Mouse (Mus musculus) megakaryocyte, embryonic 14.5 days (primary cell): Measurements from ENCODE around the gene Cdh9. TPM values are rescaled to one million over a fixed set of nuclear protein-coding genes. Genes with fewer than 3 reads are reported as not detected.

Experiments used
- H3K27me3 ChIP-seq: replicated peaks from 2 replicates; pipeline ENCODE3; 2012; ENCODE audit warnings: inconsistent platforms
- H3K36me3 ChIP-seq: replicated peaks from 2 replicates; pipeline ENCODE3; 2012; ENCODE audit warnings: low read length, inconsistent platforms, mixed read lengths
- H3K4me1 ChIP-seq: 2 replicates; pipeline ENCODE4 v1.6.1; 2012; ENCODE audit warnings: inconsistent platforms
- H3K4me3 ChIP-seq: replicated peaks from 2 replicates; pipeline ENCODE3; 2012; ENCODE audit warnings: moderate library complexity, mild to moderate bottlenecking, inconsistent platforms
- H3K9me3 ChIP-seq: 2 replicates; pipeline ENCODE4 v1.6.1; 2012; ENCODE audit warnings: inconsistent platforms
- FLI1 ChIP-seq: IDR thresholded peaks from 2 replicates; pipeline ENCODE4 v1.6.1; 2012; ENCODE audit warnings: low read length, inconsistent platforms, mixed read lengths
- GATA1 ChIP-seq: IDR thresholded peaks from 3 replicates; pipeline ENCODE4 v1.6.1; 2012; ENCODE audit warnings: mixed read lengths, low read length, inconsistent platforms, borderline replicate concordance
- polyA plus RNA-seq: library from polyadenylated mRNA; stranded (reverse); fragments of >175 nt; gene quantifications from 2 replicates; pipeline ENCODE4 v1.2.3, GENCODE M21; 2012; ENCODE audit warnings: low replicate concordance; ENCODE audit not compliant: insufficient read depth

Cdh9 gene
- not detected in 2 replicates for polyA plus RNA-seq

DNA sequence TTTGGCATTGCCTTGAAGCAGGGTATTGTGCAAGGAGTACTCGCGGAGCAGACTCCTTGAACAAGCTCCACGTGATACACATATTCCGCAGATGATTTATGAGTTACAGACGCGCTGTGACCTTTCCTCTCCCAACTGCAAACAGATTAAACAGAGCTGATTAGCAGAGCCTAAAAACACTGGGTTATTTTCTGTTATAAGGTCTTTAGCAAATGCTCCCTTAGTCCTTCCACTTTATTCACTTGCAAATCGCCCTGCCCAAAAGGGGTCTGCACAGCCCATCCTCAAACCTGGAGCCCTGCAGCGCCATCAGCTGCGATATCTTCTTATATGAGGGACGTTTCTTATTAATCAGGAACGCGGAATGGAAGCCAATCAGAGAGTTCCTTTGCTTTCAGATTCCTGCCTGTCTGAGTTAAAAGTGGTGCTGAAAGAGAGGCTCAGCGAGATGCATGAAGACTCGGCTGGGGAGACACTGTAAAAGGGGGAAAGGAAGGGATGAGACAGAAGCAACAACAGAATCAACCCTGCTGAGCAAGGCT, at the start of gene Cdh9:
TSS of gene Cdh9 (plus strand) at position 287 of the 542 bp plus-strand sequence.
- H3K4me3 ChIP-seq, result no peak within 1 kb of the TSS
- TF ChIP-seq FLI1, result no peak
- TF ChIP-seq GATA1, result no peak
- no peaks in the 10 kb centered on the region for H3K27me3 ChIP-seq
- H3K36me3 ChIP-seq, result no peaks in the 10 kb centered on the region
- H3K4me1 ChIP-seq, result no peaks in the 10 kb centered on the region
- H3K9me3 ChIP-seq, result no peaks in the 10 kb centered on the region

- H3K4me3 ChIP-seq, result no peak overlapping the region
- no peaks in the 10 kb centered on the region for H3K27me3 ChIP-seq
- H3K36me3 ChIP-seq, result no peaks in the 10 kb centered on the region
- no peaks in the 10 kb centered on the region for H3K9me3 ChIP-seq
- TF ChIP-seq FLI1 (no peak), GATA1 (no peak)
- no peaks in the 10 kb centered on the region for H3K4me1 ChIP-seq
These were observed 49.5 kb upstream of the Cdh9 start for GRCm38 (mm10) chr15:16679096-16679495.

DNA sequence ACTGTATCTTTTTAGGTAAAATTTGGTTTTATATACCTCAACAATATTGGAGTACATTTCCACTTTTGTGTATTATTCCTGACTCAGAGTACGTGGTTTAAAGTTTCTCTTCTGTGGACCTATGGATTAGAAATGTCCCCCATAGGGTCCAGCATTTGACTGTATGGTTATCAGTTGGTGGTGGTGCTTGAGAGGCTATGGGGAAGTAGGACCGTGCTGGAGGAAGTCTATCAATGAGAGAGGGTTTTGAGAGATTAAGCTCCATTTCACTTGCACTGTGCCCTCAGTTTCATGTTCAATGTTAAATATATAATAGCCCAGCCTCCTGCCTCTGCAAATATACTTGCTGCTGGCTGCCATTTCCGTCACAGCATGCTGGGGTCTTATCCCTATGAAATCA, 28.7 kb upstream of the Cdh9 start:
- Histone ChIP-seq H3K4me3 (no peak overlapping the region), H3K27me3 (no peaks in the 10 kb centered on the region), H3K36me3 (no peaks in the 10 kb centered on the region), H3K4me1 (no peaks in the 10 kb centered on the region), H3K9me3 (no peaks in the 10 kb centered on the region)
- no peak for TF ChIP-seq FLI1
- no peak for TF ChIP-seq GATA1

DNA sequence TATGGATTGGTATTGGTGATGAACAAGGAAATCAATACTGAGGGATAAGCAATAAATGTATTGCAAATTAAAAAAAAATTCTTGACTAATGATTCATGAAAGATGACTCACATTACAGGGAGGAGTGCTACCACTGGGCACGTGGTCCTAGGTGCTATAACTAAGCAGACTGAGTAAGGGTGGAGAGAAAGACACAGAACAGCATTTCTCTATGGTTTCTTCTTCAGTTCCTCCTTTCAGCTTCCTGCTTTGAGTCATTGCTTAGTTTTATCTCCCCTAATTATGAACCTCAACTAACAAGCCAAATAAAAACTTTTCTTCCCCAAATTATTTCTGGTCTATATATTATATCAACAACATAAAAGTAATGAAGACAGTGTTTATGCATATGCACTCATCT, 26.2 kb upstream of the Cdh9 start:
- TF ChIP-seq GATA1, result no peak
- TF ChIP-seq FLI1, result no peak
- no peak overlapping the region for H3K4me3 ChIP-seq
- no peaks in the 10 kb centered on the region for H3K36me3 ChIP-seq
- H3K9me3 ChIP-seq, result no peaks in the 10 kb centered on the region
- no peaks in the 10 kb centered on the region for H3K4me1 ChIP-seq
- no peaks in the 10 kb centered on the region for H3K27me3 ChIP-seq

DNA sequence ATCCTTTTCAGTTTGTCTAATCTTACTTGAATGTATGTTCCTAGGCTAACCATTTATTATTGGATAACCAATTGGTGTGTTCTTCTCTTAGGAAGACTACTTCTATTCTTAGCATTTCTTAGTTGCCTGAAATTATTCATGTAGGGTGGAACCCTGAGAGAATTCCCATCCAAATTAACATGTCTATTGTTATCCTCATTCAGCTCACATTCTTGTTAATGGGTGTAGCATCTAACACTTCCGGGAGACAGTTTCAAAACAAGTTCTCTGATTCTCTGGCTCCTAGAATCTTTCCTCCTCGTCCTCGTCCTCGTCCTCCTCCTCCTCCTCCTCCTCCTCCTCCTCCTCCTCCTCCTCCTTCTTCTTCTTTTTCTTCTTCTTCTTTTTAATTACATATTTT, 10.5 kb downstream of the Cdh9 start:
- no peaks in the 10 kb centered on the region for H3K36me3 ChIP-seq
- H3K9me3 ChIP-seq, result no peaks in the 10 kb centered on the region
- TF ChIP-seq GATA1, result no peak
- TF ChIP-seq FLI1, result no peak
- no peaks in the 10 kb centered on the region for H3K4me1 ChIP-seq
- no peak overlapping the region for H3K4me3 ChIP-seq
- no peaks in the 10 kb centered on the region for H3K27me3 ChIP-seq

GRCm38 (mm10) chr15:16746672-16747071, 18.1 kb downstream of the Cdh9 start:
- no peaks in the 10 kb centered on the region for H3K9me3 ChIP-seq
- no peaks in the 10 kb centered on the region for H3K36me3 ChIP-seq
- H3K4me3 ChIP-seq, result no peak overlapping the region
- H3K27me3 ChIP-seq, result no peaks in the 10 kb centered on the region
- no peaks in the 10 kb centered on the region for H3K4me1 ChIP-seq
- TF ChIP-seq FLI1, result no peak
- no peak for TF ChIP-seq GATA1

GRCm38 (mm10) chr15:16763252-16763651, 34.7 kb downstream of the Cdh9 start:
- Histone ChIP-seq H3K36me3 (no peaks in the 10 kb centered on the region), H3K9me3 (no peaks in the 10 kb centered on the region), H3K4me1 (no peaks in the 10 kb centered on the region), H3K27me3 (no peaks in the 10 kb centered on the region), H3K4me3 (no peak overlapping the region)
- TF ChIP-seq GATA1 (no peak), FLI1 (no peak)

GRCm38 (mm10) chr15:16784575-16784974, 56.0 kb downstream of the Cdh9 start:
- Histone ChIP-seq H3K27me3 (no peaks in the 10 kb centered on the region), H3K4me3 (no peak overlapping the region), H3K36me3 (no peaks in the 10 kb centered on the region), H3K4me1 (no peaks in the 10 kb centered on the region), H3K9me3 (no peaks in the 10 kb centered on the region)
- TF ChIP-seq FLI1 (no peak), GATA1 (no peak)

GRCm38 (mm10) chr15:16792857-16793256, 64.3 kb downstream of the Cdh9 start:
- Histone ChIP-seq H3K27me3 (no peaks in the 10 kb centered on the region), H3K36me3 (no peaks in the 10 kb centered on the region), H3K9me3 (peaks cover 3% of the 10 kb centered on the region; the same call in 1 of the 2 replicates), H3K4me3 (no peak overlapping the region), H3K4me1 (no peaks in the 10 kb centered on the region)
- TF ChIP-seq FLI1 (no peak), GATA1 (no peak)

DNA sequence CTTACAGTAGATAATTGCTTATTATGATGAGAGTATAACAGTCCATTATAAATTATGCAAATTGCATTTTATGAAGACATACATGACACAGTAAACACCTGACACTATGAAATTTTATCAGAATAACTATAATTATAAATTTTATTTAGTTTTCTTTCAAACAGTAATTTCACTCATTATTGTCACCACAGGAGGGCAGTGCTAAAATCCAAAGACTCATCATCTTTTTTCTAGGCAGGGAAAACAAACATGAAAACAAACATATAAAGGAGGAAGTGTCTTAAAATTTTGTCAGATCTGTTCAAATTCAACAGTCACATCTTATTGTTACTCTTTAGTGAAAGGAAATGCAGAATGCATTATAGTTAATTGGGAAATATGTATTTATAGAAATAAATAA, 72.7 kb downstream of the Cdh9 start:
- no peak overlapping the region for H3K4me3 ChIP-seq
- H3K27me3 ChIP-seq, result no peaks in the 10 kb centered on the region
- H3K9me3 ChIP-seq, result no peaks in the 10 kb centered on the region
- no peaks in the 10 kb centered on the region for H3K36me3 ChIP-seq
- TF ChIP-seq GATA1, result no peak
- TF ChIP-seq FLI1, result no peak
- H3K4me1 ChIP-seq, result no peaks in the 10 kb centered on the region

GRCm38 (mm10) chr15:16810787-16811186, 82.2 kb downstream of the Cdh9 start:
- H3K4me1 ChIP-seq, result no peaks in the 10 kb centered on the region
- no peaks in the 10 kb centered on the region for H3K36me3 ChIP-seq
- no peak overlapping the region for H3K4me3 ChIP-seq
- no peaks in the 10 kb centered on the region for H3K9me3 ChIP-seq
- no peak for TF ChIP-seq FLI1
- no peak for TF ChIP-seq GATA1
- no peaks in the 10 kb centered on the region for H3K27me3 ChIP-seq
